Mouse (Mus musculus) embryo, embryonic 10 days (tissue): ENCODE results near the gene Vmn1r174.
"Not testable (repeated sequence)": the region's sequence is repeated elsewhere in the genome, so short reads cannot be mapped to it uniquely, and the experiment has no call there.

ENCODE experiments used
- DNase-seq: peaks from one replicate; pipeline ENCODE4 v3.0.0-alpha.2; 2015; ENCODE audit warnings: low spot score

The Vmn1r174 gene

GRCm38 (mm10) chr7:23751970-23752369, at the start of gene Vmn1r174:
Gene Vmn1r174 (plus strand): TSS chr7:23752270.
- not testable (repeated sequence) for DNase-seq

- no peak for DNase-seq
Measured at GRCm38 (mm10) chr7:23784526-23784925, 32.5 kb downstream of the Vmn1r174 start.

- not testable (repeated sequence) for DNase-seq
Measured at GRCm38 (mm10) chr7:23810543-23810942, 58.5 kb downstream of the Vmn1r174 start, which contains the start of gene Vmn1r175. Gene Vmn1r175 (minus strand): TSS chr7:23810643.
